Comparison of ENCODE assay signal across 8 mouse cellular contexts in genomic region chr3:88143961-88144486, GRCm38 (mm10). TPM values are rescaled to one million over a fixed set of nuclear protein-coding genes. Genes with fewer than 3 reads are reported as not detected.
A peak's percentile ranks its signal among the peaks of the same experiment; 100 is the strongest.
DNase-seq lines count a peak whose midpoint lies in the region; ATAC-seq lines count a peak whose summit lies in the region.

No protein-coding gene starts in this region.

- peak overlapping the region; percentile 96 for H3K9ac ChIP-seq in intestine, embryonic 15.5 days
- peak overlapping the region; percentile 88 for H3K9ac ChIP-seq in liver, embryonic 12.5 days
- peak overlapping the region; percentile 88 for H3K9ac ChIP-seq in neural tube, embryonic 13.5 days

- WGBS in intestine, embryonic 15.5 days, result 18% methylated on average over 5 of the region's 5 CpGs
- 7% methylated on average over 5 of the region's 5 CpGs for WGBS in liver, embryonic 12.5 days (ENCODE audit: insufficient replicate concordance)
- 25% methylated on average over 5 of the region's 5 CpGs for WGBS in neural tube, embryonic 13.5 days

- H3K9me3 ChIP-seq in intestine, embryonic 15.5 days, result no peaks in the 10 kb centered on the region
- H3K9me3 ChIP-seq in liver, embryonic 12.5 days (replicated peaks), result no peaks in the 10 kb centered on the region
- H3K9me3 ChIP-seq in neural tube, embryonic 13.5 days, result no peaks in the 10 kb centered on the region

- ATAC-seq in intestine, embryonic 15.5 days, result no peak
- peak; percentile 38 for ATAC-seq in liver, embryonic 12.5 days
- ATAC-seq in neural tube, embryonic 13.5 days (ENCODE audit: low read depth), result no peak

- peak overlapping the region; percentile 100 for H3K27ac ChIP-seq in intestine, embryonic 15.5 days
- peak overlapping the region; percentile 98 for H3K27ac ChIP-seq in liver, embryonic 12.5 days
- H3K27ac ChIP-seq in neural tube, embryonic 13.5 days (replicated peaks), result peak overlapping the region; percentile 99

- peak overlapping the region; percentile 93 for H3K4me2 ChIP-seq in intestine, embryonic 15.5 days (replicated peaks)
- H3K4me2 ChIP-seq in liver, embryonic 12.5 days, result peak overlapping the region; percentile 95
- peak overlapping the region; percentile 97 for H3K4me2 ChIP-seq in neural tube, embryonic 13.5 days

- H3K4me3 ChIP-seq in intestine, embryonic 15.5 days (replicated peaks), result peak overlapping the region; percentile 87
- peak overlapping the region; percentile 82 for H3K4me3 ChIP-seq in liver, embryonic 12.5 days
- H3K4me3 ChIP-seq in neural tube, embryonic 13.5 days, result peak overlapping the region; percentile 85

- peaks cover 80% of the 10 kb centered on the region for H3K4me1 ChIP-seq in intestine, embryonic 15.5 days (replicated peaks)
- H3K4me1 ChIP-seq in liver, embryonic 12.5 days, result peaks cover 93% of the 10 kb centered on the region
- peaks cover 86% of the 10 kb centered on the region for H3K4me1 ChIP-seq in neural tube, embryonic 13.5 days (replicated peaks)

- peak; percentile 60 for DNase-seq in layer of hippocampus, adult 11-12 months (ENCODE audit: low spot score)
- no peak for DNase-seq in layer of hippocampus, adult 9-10 months (ENCODE audit: low spot score)
- DNase-seq in cerebellum, adult 8-10 months, result peak; percentile 70
- peak; percentile 76 to 85 for DNase-seq in gastrocnemius, adult 8-10 months (ENCODE audit: low spot score in 2 of 2)
- no peak for DNase-seq in urinary bladder, adult 18-20 months (ENCODE audit: low spot score in 2 of 2)

- H3K27me3 ChIP-seq in intestine, embryonic 15.5 days (replicated peaks), result no peaks in the 10 kb centered on the region
- H3K27me3 ChIP-seq in liver, embryonic 12.5 days (replicated peaks), result 0 out of 2 replicates have a peak, but pooled peaks cover 2% of the 10 kb centered on the region
- H3K27me3 ChIP-seq in neural tube, embryonic 13.5 days, result peaks cover 17% of the 10 kb centered on the region

- no peaks in the 10 kb centered on the region for H3K36me3 ChIP-seq in intestine, embryonic 15.5 days
- peaks cover 13% of the 10 kb centered on the region; the same call in 1 of the 2 replicates for H3K36me3 ChIP-seq in liver, embryonic 12.5 days
- H3K36me3 ChIP-seq in neural tube, embryonic 13.5 days, result no peaks in the 10 kb centered on the region

RNA-seq across cellular contexts. Expression of gene Mef2d, which starts 1.9 kb away (rescaled TPM):
- 100 to 1,000 TPM; 164 to 186 (median 172) TPM for total RNA-seq in gastrocnemius, adult 8-10 months (2022)
- 19.7 and 20.8 TPM in 2 replicates for polyA plus RNA-seq in intestine, embryonic 15.5 days (2015; fragmentation: Nextera tagmentation; extraction: Ambion mirVana)
- 12.1 and 13.6 TPM in 2 replicates for polyA plus RNA-seq in liver, embryonic 12.5 days (2016; fragmentation: Nextera tagmentation; extraction: Ambion mirVana)
- 15.9 and 19.4 TPM in 2 replicates for polyA plus RNA-seq in neural tube, embryonic 13.5 days (2015; fragmentation: Nextera tagmentation; extraction: Ambion mirVana)

Comparison
In these comparisons a context has a peak if more than half of its experiments do, and no peak if none do; other contexts are left out.
1. DNase-seq: peak in layer of hippocampus, adult 11-12 months (single experiment), cerebellum, adult 8-10 months (single experiment) and gastrocnemius, adult 8-10 months (2 of 2); none in layer of hippocampus, adult 9-10 months (single experiment) and urinary bladder, adult 18-20 months (0 of 2).
2. Peak in every context shown above with its lines, with median percentiles within 50 percentile points of each other: H3K27ac ChIP-seq, H3K4me2 ChIP-seq, H3K4me3 ChIP-seq and H3K9ac ChIP-seq.